Mouse (Mus musculus): ENCODE results near the gene Itgb2.

Gene Itgb2

GRCm38 (mm10) chr10:77589117-77589516 is 59.1 kb downstream of the Itgb2 start:
- DNase-seq (ENCODE audit: low spot score) = no peak

- no peak for DNase-seq (ENCODE audit: low spot score)
Observed at GRCm38 (mm10) chr10:77589749-77590148, 59.7 kb downstream of the Itgb2 start.

GRCm38 (mm10) chr10:77590812-77591211 is 60.8 kb downstream of the Itgb2 start:
- DNase-seq (ENCODE audit: low spot score) = no peak

- DNase-seq (ENCODE audit: low spot score) = no peak
Observed at GRCm38 (mm10) chr10:77591546-77591945, 61.5 kb downstream of the Itgb2 start.

DNA sequence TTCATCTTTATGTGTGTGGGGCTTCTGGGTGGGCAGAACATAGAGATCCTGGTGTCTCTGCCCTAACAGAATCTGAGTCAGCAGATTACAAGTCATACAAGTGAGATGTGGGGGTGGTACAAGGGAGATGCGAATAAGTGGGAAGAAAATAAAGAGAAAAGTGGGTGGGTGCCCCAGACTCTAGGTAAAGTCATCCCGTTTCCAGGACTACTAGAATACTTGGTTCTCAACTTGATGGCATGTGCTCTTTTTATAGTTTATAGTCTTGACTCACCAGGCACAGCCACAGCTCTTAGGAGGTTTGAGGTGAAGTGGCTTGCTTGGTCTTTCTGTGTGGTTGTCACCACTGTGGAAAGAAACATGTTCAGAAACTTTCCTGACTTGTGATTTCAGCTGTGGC is 66.0 kb downstream of the Itgb2 start:
- no peak for DNase-seq (ENCODE audit: low spot score)

GRCm38 (mm10) chr10:77603021-77603420 is 73.0 kb downstream of the Itgb2 start:
- no peak for DNase-seq (ENCODE audit: low spot score)

DNA sequence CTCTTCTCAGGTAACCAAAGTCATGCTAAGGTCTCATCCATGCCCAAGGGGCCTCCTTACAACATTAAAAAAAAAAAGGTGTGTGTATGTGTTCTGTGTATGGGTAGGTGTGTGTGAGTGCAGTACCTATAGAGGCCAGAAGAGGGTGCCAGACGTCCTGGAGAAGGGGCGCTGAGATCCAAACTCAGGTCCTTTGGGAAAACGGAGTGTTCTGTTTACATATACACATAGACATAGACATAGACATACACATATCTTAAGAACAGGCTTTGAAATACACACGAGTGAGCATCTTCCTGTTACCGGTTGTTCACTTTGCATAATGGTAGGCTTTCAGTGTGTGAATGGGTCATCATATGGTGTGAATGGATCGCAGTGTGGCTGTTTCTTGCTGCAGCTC is 74.1 kb downstream of the Itgb2 start:
- no peak for DNase-seq (ENCODE audit: low spot score)

DNA sequence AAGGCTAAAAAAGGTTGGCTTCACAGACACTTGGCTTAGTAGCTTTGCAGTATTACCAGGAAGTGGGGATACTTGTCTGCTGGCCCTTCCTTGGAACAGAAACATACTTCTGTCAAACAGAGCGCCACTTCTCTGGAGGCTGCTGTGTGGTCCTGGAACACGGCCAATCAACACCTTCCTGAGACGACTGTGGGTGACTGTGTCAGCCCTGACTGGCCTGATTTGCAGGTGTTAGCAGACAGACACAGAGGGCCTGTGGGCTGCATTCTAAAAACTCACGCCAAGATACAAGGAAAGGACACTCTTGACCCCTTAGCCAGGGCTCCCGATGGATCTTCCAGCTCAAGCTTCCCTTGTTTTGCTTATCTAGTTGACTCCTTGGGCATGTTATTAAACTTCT is 74.9 kb downstream of the Itgb2 start:
- no peak for DNase-seq (ENCODE audit: low spot score)

DNA sequence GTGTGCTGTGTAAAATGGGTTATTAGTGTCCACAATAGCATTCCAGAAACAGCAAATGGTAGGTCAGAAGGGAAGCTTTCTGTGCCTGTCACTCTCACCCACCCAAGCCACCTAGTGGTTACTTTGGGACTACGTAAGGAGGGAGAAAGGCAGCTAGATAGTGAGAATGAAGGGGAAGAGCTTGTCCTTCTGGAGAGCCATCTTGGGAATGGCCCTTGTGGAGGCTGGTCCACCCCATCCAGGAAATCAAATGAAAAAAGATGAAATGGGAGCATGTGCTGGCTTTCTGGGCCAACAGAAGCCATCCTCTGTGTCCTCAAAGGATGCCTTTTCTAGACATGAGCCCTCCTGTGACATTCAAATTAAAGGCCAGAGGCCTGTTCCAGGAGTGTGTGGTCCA is 75.3 kb downstream of the Itgb2 start:
- DNase-seq (ENCODE audit: low spot score) = no peak

GRCm38 (mm10) chr10:77605908-77606826 is 76.1 kb downstream of the Itgb2 start, which contains the start of the genes Sumo3 and Gm49325:
Gene Sumo3 (plus strand): TSS chr10:77606097.
Gene Gm49325 (plus strand): TSS chr10:77606197.
- DNase-seq (ENCODE audit: low spot score) = peak; percentile 87

DNA sequence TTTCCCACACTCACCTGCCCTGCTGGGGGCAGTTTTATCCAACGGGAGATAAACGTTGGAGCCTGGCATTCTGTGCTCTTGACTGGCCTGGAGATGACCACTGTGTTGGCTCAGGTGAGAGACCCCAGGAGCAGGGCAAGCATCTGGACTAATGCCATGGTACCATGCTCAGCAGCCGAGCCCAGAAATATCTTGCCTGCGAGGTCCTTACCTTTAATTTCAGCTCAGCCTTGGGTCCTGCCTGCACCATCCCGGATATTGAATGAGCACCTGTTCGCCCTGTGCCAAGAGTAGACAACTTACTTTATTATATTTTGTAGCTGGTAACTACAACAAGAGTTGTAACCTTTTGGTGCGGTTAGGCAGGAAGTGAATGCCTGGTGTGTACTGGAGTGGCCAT is 76.8 kb downstream of the Itgb2 start:
- DNase-seq (ENCODE audit: low spot score) = no peak

- DNase-seq (ENCODE audit: low spot score) = no peak
Observed at GRCm38 (mm10) chr10:77607441-77607840, 77.4 kb downstream of the Itgb2 start.

GRCm38 (mm10) chr10:77608589-77608988 is 78.5 kb downstream of the Itgb2 start:
- no peak for DNase-seq (ENCODE audit: low spot score)

GRCm38 (mm10) chr10:77610221-77610961 is 80.3 kb downstream of the Itgb2 start:
- DNase-seq (ENCODE audit: low spot score) = no peak

GRCm38 (mm10) chr10:77613409-77613808 is 83.4 kb downstream of the Itgb2 start:
- no peak for DNase-seq (ENCODE audit: low spot score)

All from layer of hippocampus, adult 9-10 months (tissue).